Mouse (Mus musculus) adipocyte (in vitro differentiated cells): ENCODE results near the gene Fhl3.

Source experiments
- DNase-seq: peaks from one replicate; pipeline ENCODE4 v3.0.0-alpha.2; 2016; ENCODE audit warnings: low spot score

The Fhl3 gene

DNA sequence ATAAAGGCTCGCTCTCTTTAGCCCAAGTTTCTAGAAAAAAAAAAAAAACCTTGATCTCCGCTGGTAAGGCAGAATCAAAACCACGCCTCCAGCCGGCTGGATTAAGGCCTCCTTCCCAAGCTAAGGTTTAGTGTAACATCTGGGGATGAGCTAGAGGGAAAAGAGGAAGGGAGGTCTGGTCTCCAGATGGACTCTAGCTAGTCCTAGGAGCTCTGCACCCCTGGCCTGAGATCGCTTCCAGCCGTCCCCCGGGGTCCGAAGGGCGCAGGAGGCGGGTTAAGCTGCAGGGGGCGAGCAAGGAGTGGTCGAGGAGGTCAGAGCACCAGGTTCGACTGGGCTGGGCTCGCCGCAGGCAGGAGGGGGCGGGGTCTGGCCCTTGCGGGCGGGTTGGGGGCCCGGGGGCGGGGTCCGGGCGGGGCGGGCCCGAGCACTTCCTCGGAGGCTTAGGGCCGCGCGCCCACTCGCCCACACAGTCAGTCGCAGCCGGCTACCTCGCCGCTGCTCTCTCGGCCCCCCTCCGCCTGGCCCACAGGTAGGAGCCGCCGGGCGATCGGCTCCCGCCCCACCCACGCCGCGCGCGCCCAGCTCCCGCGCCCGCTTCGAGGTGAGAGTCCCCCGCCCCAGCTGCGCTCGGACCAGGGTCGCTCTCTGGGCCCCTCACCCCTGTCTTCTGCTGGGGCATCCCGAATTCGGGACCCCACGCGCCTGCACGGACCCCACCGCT lies at the start of gene Fhl3:
Fhl3 (plus strand) TSS at position 454 of the 724 bp plus-strand sequence.
- DNase-seq = peak; percentile 85

DNA sequence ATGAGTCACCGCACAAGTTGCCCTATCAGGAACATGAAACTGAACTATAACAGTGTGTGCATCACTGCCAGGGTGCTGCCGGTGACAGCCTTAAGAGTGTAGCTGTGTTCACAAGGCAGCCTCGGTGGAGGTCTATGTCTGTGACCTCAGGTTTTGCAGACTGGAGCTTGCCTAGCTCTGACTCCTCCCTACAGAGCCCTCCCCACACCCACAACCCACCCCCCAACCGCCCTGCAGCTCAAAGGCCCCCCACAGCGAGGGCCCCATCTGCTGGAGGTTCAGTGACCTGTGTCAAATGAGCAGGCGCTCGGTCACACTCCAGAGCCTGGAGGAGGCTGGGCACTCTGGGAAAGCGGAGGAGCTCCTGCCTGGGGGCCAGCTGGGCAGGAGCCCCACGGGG lies 47.6 kb upstream of the Fhl3 start:
- DNase-seq = no peak

DNA sequence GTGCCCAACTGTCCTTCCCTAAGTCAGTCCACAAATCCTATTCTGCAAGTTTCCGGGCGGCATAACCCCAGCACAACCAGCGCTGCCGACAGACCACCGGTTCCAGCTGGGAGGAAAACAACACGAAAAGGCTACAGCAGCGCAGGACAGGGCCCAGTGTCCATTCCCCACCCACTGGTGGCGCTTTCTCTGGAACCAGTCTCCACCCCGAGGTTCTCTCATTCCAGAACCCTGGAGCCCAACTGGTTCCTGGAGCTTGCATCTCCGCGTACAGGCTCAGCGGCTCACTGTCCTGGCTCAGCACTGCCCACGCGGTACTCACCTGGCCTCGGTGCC lies 44.0 kb upstream of the Fhl3 start, which contains the start of gene Pou3f1:
Pou3f1 (plus strand) TSS at position 290 of the 336 bp plus-strand sequence.
- DNase-seq = no peak

DNA sequence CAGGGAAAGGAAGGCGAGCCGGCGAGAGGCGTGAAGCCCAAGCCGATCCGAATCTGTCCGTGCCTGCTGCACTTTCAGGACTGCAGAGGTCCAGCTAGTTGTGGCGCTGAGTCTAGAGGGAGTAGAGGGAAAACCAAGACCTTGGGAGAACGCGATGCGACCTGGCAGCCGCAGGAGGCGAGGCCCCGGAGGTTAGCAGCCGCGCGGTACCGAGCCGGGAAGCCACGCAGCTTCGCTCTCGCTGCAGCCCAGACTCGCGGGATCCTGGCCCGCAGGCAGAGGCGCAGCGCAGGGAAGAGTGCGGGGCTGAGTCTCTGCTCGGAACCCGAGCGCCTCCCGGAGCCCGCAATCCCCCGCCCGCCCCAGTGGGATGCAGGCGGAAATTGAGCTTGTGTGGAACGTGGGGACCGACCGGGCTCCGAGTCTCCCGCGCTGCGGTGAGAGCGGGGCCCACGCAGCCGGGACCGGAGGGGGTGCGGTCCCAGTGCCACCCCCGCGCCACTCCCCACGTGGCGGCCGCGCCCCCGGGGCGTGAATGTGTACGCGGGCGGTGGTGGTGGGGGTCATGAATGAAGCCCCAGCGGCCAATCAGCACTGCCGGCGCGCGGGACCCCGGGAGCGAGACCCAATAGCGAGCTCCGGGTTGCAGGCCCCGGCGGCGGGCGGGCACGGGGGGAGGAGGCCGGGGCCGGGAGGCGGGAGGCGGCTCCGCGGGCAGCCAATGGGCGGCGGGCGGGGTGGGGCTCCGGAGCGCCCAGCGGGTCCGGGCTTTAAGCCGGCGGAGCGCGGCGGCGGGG lies 43.4 kb upstream of the Fhl3 start:
- DNase-seq = no peak

DNA sequence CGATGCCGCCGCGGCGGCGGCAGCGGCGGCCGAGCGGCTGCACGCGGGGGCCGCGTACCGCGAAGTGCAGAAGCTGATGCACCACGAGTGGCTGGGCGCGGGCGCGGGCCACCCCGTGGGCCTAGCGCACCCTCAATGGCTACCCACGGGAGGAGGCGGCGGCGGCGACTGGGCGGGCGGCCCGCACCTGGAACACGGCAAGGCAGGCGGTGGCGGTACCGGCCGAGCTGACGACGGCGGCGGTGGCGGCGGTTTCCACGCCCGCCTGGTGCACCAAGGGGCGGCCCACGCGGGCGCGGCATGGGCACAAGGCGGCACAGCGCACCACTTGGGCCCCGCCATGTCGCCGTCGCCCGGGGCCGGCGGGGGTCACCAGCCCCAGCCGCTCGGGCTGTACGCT lies 42.7 kb upstream of the Fhl3 start:
- no peak for DNase-seq

DNA sequence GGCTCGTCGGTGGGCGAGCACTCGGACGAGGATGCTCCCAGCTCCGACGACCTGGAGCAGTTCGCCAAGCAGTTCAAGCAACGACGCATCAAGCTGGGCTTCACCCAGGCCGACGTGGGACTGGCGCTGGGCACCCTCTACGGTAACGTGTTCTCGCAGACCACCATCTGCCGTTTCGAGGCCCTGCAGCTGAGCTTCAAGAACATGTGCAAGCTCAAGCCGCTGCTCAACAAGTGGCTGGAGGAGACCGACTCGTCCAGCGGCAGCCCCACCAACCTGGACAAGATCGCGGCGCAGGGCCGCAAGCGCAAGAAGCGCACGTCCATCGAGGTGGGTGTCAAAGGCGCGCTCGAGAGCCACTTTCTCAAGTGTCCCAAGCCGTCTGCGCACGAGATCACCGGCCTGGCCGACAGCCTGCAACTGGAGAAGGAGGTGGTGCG lies 42.1 kb upstream of the Fhl3 start:
- DNase-seq = no peak

DNA sequence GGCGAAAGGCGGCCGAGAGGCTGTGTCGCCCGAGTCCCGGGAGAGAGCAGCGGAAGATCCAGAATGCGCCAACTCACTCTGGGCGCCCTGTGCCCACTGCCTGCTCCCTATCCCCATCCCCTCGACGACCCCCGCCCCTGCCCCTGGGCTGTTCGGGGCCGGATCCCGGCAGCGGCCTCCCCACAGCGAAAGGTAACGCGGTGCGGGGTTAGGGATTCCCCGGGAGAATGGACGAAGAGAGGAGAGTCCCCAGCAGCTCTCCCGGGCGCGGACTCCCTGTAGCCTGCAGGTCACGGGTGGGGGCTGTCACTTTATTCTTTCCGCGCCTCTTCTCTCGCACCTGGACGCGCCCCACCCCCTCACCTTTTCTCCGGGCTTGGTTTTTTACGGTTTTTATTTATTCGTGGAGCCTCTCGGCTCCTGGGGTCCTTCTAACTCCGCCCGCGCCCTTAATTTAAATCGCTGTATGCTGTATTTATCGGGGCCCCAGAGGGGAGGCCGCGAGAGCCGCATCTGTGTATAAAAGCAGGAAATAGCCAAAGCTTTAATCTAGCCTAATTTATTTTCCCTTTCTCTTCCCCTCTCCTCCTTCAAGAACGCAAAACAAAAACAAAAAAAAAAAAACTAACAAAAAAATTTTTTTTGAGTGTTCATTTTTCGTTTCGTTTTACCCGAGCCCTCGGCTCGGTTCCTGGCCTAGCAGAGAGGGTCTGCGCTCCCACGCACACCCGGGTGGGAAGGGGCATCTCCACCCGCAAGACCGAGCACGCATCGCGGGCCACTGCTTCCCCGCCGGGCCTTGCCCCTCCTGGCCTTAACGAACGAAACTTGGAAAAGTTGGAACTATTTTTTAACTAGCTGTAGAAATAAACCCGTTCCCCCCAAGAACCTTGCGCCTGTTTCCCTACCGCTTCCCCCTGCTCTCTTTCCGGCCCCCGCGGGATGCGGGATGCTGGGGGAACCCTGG lies 41.0 kb upstream of the Fhl3 start:
- DNase-seq = no peak

DNA sequence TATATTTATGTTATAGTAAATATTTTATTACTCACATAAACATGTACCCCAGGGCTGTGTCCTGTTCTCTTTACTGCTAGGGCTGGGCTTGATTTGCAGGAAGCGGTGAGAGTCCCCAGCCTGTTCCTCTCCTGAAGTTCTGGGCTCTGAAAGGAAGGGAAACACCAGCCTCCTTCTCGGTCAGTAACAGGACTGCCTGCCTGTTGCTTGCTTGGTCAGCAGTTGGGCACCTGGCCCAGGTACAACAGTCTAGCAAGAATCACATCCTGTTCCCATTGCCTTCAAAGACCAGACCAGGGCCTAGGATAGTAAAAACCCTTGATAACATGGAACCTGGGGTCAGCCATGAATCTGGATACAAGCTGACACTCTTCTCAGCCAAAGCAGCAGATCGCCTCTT lies 39.9 kb upstream of the Fhl3 start:
- no peak for DNase-seq

DNA sequence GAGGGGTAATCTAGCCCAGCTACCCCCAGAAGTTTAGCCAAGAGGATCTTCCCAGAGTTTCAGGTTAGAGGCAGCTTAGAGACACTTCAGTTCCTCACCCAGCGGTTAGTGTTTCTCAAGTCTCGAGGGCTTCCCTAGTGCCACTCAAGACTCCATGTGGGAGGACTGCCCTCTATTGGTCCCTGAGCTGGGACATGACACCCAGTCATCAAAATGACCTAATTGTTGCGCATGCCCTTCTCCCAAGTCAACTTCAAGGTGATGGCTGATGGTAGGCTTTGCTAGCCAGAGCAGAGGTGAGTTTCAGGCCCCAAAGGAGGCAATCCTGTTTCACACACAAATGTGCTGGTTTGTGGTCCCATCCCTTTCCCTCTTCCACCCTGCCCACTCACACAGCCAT lies 37.5 kb upstream of the Fhl3 start:
- DNase-seq = peak; percentile 35

DNA sequence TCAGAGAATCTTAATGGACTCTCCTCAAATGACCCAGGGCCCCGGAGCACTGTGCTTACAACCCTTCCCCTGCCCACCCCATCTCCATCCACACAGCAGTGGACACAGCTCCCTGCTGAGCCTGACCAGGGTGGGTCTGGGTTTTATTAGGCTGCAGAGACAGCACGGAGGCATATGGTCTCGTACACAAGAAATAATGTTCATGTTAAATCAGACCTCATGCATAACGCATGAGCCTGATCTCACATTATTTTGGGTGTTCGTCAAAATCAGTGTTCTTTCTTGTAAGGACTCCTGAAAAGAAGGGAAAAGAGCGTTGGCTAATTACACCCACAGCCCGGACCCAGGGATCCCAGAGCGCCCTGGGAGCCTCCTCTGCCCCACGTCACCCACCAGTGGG lies 36.3 kb upstream of the Fhl3 start:
- no peak for DNase-seq

DNA sequence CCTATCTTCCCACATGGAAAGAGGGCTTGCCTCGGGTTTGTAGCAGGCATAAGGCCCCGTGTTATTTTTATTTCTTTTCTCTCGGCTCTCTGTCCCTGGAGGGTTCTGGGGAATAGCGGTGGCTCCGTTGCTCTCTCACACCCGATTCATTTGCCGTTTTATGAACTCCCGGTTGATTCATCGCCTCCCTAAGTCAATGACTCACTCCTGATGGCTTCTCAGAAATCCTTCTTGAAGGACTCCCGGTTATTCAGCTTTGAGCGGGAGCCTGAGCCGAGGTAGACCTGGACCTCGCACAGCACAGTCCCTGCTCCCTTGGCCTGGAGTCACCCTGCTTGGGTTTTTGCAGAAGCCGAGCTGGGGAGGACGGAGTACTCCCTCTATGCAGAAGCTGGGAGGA lies 35.9 kb upstream of the Fhl3 start:
- DNase-seq = no peak

DNA sequence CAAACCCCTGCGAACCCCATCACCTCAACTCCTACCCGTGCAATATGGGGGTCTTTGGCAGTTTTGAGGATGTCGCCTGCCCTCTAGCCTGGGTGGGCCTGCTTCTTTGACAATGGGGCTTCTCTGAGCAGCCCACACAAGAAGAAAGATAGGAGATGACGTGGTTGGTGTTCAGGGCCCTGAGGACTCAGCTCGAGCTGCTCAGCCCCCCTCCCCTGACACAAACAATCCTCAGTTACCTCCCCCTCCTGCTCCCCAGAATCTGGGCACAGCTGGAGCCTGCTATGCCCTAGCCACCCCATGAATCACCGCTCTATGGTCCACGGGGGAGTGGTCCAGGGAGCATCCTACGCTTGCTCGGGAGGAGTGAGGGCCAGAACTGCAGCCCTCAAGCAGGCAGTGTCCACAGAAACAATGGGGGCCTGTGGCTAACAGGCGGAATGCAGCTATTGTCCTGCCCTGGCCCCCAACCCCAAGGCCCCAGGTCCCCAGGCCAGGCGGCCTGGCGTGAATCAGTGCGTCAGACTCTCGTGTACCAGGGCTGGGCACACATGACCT lies 32.9 kb upstream of the Fhl3 start:
- no peak for DNase-seq

DNA sequence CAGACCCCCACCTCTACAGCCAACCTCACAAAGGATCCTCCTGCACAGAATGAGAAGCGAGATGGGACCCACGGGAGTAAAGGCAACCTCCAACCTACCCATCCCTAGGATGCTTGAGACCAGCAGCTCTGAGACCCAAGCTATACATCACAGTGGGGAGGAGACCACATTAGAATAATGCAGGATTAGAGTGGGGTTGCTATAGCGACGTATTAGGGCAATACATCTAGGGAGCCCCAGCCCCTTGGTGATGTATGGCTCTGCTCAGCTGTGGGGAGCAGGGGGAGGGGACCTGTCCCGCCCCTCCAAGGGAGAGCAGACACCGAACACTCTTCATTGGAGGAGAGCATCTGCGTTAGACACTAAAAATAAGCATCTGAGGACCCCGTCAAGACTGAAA lies 32.4 kb upstream of the Fhl3 start:
- no peak for DNase-seq

DNA sequence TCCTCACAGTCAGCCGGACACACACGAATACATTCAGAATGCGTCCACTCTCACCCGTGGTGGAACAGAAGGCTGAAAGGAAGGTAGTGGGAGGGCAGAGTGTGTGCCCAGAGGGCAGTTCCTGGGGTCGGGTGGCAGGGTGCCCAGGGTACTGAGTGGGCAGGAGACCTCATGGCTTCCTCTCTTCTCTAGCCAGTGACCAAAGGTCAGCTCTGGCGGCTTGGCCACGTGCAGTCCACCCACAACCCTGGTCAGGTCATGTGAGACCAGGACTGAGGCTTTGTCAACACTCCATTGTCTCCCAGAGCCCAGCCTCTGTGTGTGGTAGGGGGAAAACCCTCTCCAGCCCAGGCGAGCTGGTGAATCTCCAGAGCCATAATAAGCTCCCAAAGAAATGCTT lies 30.3 kb upstream of the Fhl3 start:
- peak; percentile 18 for DNase-seq

DNA sequence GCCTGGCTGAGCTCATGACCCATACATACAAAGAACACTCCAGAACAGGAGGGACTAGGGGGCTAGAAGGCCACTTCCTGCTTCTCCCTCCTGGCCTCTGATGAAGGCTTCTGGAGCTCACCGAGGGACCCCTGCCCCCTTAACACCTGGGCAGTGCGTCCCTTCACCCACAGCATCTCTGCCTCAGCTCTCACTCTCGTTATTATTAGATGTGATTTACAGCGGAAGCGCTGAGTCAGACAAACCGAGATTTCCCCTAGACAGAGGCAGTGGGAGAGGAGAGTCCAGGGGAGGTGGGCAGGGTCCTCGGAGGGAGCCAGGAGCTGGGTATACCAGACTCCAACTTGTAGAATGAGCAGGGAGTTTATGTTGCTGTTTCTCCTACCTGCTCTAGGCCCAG lies 28.9 kb upstream of the Fhl3 start:
- DNase-seq = no peak

DNA sequence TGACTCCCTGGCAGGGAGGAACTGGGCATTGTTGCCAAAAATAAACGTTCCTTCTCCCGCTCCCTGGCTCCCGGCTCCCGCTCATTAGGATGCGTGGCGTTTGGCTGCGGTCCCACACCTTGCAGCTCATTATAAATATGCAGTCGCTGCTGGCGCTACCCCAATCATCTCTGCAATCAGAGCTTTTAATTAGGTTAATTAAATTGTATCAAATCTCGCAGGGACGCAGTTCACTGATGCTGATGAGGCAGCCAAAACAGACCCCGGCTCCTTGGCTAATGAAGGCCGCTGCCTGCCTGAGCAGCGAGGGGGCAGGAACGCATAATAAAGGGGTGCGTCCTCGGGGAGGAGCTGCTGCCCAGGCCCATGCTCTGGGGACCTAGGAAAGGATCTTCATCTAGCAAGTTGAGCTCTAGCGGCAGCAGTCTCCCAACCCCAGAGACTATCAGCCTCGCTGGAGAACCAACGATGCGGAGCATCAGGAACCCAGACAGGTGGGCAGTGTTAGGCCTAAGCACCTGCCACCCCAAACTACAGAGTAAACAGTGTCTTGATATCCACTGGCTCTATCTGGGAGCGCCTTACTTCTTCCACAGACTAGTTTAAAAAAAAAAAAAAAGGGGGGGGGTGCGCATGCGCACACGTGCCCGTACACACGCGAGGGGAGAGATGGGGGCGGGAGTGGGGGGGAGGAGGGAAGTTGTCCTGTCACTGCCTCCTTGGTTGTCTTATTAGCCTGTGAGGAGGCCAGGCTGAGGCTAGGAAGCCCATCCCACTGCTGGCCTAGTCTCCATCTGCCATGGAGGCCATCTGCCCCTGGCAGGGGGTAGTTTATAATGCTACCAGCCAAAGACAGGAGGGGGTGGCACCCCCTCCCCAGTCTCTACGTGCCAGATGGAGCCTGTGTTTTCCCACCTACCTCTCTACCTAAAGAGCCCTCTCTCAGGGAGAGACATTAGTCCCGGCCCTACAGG lies 27.9 kb upstream of the Fhl3 start:
- DNase-seq = no peak

DNA sequence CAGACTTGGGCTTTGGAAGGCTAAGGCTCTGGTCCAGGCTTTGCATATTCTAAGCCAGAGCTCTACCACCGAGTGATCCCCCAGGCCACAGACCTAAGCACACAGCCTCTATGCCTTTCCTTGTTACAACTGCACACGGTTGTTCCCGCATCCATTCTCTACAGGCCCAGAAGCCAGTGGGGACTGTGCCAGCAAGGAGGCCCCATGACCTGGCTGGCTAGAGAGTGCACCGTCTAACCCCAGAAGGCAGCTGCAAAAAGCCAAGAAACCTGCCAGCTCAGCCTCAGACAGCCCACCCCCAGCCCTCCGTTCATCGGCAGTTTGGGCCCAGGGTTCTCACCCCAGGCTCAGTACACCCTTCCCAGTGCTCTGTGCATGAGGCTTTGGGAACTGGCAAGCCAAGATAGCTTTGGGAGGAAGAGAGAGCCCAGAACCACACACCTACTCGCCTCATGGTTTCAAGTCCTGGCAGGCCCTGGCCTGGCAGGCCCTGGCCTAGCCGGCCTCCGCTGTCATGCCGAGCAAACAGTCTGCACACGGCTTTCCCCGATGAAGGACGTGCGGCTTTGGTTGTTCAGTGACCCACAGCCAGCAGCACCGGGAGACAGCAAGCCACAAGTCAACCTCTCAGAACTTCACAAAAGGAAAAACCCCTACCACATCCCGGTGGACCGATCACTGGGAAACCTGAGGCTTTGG lies 26.0 kb upstream of the Fhl3 start:
- peak; percentile 51 for DNase-seq

DNA sequence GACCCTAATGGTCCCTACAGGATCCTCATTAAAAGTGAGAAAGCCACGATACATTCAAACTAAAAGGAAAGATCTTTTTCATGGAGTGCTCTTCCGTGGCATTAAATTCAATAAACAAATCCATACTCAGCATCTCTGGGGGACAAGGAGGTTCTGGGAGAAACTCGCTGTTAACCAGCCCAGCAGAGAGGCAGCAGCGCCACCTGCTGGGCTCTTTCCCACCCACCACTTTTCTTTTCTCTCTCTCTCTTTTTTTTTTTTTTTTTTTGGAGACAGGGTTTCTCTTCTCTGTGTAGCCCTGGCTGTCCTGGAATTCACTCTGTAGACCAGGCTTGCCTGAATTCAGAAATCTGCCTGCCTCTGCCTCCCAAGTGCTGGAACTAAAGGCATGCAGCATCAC lies 25.5 kb upstream of the Fhl3 start:
- peak; percentile 80 for DNase-seq

DNA sequence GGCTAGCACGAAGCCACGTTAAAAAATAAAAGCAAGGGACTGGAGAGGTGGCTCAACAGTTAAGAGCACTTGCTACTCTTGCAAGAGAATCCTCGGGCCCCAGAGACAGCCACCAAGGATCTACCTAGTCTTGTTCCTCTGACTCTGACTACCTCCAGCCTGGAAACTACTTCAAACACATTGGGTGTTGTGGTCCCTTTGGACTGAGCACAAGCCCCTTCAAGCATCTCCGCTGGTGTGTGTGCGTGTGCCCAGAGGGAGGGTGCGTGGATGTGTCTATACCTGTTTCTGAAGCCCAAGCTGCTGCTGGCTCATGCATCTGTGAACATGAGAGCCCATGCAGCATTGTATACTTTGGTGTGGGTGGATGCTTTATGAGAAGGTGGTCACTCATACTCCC lies 24.5 kb upstream of the Fhl3 start:
- no peak for DNase-seq

DNA sequence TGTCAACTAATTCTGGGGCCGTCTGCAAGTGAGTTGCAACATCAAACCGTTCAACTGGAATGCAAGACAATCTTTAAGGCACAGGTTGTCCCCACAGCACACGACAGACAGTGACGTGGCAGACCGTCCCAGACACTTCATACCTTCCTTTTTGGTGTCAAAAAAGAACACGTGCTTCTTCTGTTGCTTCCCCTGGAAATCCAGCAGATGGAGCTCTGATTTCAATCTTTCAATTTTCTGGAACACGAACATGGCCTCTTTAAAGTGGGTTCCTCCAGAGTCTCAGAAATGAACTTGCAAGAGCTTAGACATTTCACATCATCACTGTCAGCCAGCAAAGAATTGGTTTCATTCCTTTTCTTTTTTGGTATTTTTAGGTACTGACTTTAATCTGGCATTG lies 18.2 kb upstream of the Fhl3 start:
- DNase-seq = peak; percentile 54
